Mouse (Mus musculus): Measurements from ENCODE around the gene Parp2. TPM values are rescaled to one million over a fixed set of nuclear protein-coding genes. Genes with fewer than 3 reads are reported as not detected.

Gene Parp2
- 64.8 and 70.7 TPM in 2 replicates for polyA plus RNA-seq (2012; rRNA removed)

DNA sequence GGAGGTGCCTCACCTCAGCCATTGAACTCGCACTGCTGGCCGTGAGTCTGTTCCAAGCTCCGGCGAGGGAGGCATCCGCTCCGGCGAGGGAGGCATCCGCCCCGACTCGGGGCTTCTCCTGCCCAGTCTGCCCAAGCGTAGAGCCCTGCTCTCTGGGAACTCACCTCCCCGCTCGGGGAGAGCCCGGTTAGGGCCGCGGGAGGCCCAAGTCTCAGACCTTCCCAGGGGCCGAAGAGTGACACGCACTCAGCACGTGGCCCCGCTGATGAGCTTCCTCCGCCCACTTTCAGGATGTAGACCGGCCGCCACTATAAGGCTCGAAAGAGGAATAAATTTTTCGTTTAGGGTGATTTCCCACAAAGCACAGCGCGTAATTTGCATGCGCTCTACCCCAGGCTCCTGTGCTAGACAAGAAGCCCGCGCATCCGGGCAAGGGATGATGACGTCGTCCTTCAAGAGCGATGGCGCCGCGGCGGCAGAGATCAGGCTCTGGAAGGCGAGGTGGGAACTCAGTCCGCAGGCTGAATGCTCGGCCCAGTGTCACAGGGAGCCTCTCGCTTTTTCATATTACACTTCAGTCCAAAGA, at the start of gene Parp2, which contains the start of gene Ccnb1ip1:
TSS of gene Parp2 (plus strand) at position 355 of the 586 bp plus-strand sequence.
TSS of gene Ccnb1ip1 (minus strand) at position 246 of the 586 bp plus-strand sequence.

DNA sequence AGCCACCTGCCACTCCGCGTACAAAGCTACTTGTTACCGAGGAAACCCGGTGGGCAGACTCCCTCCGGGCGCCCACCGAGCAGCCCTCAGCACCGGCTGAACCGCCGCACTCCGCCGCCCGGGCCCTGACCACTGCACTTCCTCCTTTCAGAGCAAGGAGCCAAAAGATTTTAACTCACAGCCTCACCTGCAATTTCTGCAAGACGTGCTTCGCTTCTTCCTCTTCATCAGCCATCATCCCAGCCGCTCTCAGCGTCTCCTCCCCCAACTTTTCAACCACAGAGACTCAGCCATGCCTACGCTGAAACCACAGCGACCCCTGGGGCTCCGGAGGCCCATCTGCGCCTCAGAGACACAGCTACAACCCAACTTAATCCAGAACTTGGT, 22.4 kb upstream of the Parp2 start, which contains the start of gene Ttc5:
TSS of gene Ttc5 (minus strand) at position 269 of the 387 bp plus-strand sequence.

DNA sequence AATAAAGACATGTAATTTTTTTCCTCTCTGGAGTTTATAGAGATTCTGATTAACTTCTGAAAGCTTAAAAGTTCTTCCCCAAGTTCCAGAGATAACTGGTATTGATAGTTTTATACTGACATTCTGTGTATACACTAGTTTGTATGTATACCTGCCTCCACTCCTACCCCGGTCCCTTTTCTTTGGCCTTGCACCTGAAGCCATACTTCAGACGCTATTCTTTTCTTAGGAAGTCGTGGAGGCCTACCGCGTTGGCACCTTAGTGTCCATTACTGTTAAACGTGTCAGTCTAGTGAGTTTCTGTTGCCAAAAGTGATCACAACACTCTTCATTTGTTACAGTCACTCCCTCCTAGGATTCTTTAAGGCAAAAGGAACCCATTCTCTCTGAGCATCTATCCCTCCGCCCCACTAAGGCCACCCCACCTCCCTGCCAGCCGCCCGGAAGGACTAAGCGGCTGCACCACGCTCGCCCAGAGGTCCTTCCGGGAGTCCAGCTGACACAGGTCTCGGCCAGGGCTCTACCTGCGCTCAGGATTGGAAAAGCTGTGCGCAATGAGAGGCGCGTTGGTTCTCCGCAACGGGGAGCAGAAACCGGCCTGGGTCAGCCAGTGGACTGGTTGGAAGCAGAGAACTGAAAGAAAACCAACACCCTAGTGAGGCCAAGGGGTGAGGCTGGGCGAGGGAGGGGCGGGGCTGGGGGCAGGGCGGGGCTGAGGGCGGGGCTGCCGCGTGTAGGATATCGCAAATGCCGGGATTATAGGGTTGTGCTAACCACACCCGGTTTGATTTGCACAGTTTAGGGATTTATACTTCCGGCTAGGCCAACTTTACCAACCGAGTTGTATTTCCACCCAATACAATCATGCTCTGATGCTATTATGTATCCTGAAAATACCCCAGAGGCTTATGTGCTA, 62.5 kb downstream of the Parp2 start, which contains the start of gene Tep1:
TSS of gene Tep1 (minus strand) at position 672 of the 916 bp plus-strand sequence.

Other genes starting within 250 kb of the Parp2 start
- gene Olfr744, start 193.0 kb upstream of the Parp2 start, polyA plus RNA-seq (2012; rRNA removed), result not detected in 2 replicates
- not detected in 2 replicates for gene Olfr745, start 168.5 kb upstream of the Parp2 start, polyA plus RNA-seq (2012; rRNA removed)
- not detected in 2 replicates for gene Olfr746, start 160.8 kb upstream of the Parp2 start, polyA plus RNA-seq (2012; rRNA removed)
- gene Olfr747, start 114.6 kb upstream of the Parp2 start, polyA plus RNA-seq (2012; rRNA removed), result not detected in 2 replicates
- gene Olfr748, start 100.5 kb upstream of the Parp2 start, polyA plus RNA-seq (2012; rRNA removed), result not detected in 2 replicates
- not detected in 2 replicates for gene Olfr749, start 62.7 kb upstream of the Parp2 start, polyA plus RNA-seq (2012; rRNA removed)
- gene Ttc5, start 22.3 kb upstream of the Parp2 start, polyA plus RNA-seq (2012; rRNA removed), result 110 and 120 TPM in 2 replicates
- 0.05 TPM in 1 of 2 replicates, not detected in the other for gene Ccnb1ip1, start 109 bp upstream of the Parp2 start, polyA plus RNA-seq (2012; rRNA removed)
- 3.6 and 4.7 TPM in 2 replicates for gene Tep1, start 62.7 kb downstream of the Parp2 start, polyA plus RNA-seq (2012; rRNA removed)
- gene Klhl33, start 89.7 kb downstream of the Parp2 start, polyA plus RNA-seq (2012; rRNA removed), result 2.2 and 2.5 TPM in 2 replicates
- gene Osgep, start 117.1 kb downstream of the Parp2 start, polyA plus RNA-seq (2012; rRNA removed), result 104 and 110 TPM in 2 replicates
- gene Apex1, start 117.1 kb downstream of the Parp2 start, polyA plus RNA-seq (2012; rRNA removed), result 136 and 142 TPM in 2 replicates
- gene Pip4p1, start 123.0 kb downstream of the Parp2 start, polyA plus RNA-seq (2012; rRNA removed), result 154 and 167 TPM in 2 replicates
- 20.7 and 23.4 TPM in 2 replicates for gene Pnp, start 123.2 kb downstream of the Parp2 start, polyA plus RNA-seq (2012; rRNA removed)
- 18.3 and 19.4 TPM in 2 replicates for gene Gm49342, start 136.7 kb downstream of the Parp2 start, polyA plus RNA-seq (2012; rRNA removed)
- 0.56 and 0.95 TPM in 2 replicates for gene Pnp2, start 148.2 kb downstream of the Parp2 start, polyA plus RNA-seq (2012; rRNA removed)
- 0.06 TPM in 1 of 2 replicates, not detected in the other for gene Rnase10, start 199.9 kb downstream of the Parp2 start, polyA plus RNA-seq (2012; rRNA removed)
- gene Rnase9, start 234.0 kb downstream of the Parp2 start, polyA plus RNA-seq (2012; rRNA removed), result not detected in 2 replicates
- gene Rnase11, start 242.3 kb downstream of the Parp2 start, polyA plus RNA-seq (2012; rRNA removed), result not detected in 2 replicates
- gene Rnase12, start 249.8 kb downstream of the Parp2 start, polyA plus RNA-seq (2012; rRNA removed), result not detected in 2 replicates